Mouse (Mus musculus): Measurements from ENCODE around the gene Ptpro.
A peak's percentile ranks its signal among the peaks of the same experiment; 100 is the strongest.
"Not testable (repeated sequence)": the region's sequence is repeated elsewhere in the genome, so short reads cannot be mapped to it uniquely, and the experiment has no call there.

Gene Ptpro

GRCm38 (mm10) chr6:137456064-137456463 lies 203.9 kb downstream of the Ptpro start:
- DNase-seq (ENCODE audit: low spot score in 2 of 2), result no peak

GRCm38 (mm10) chr6:137457210-137457609 lies 205.1 kb downstream of the Ptpro start:
- no peak for DNase-seq (ENCODE audit: low spot score in 2 of 2)

- no peak for DNase-seq (ENCODE audit: low spot score in 2 of 2)
Measured at GRCm38 (mm10) chr6:137458136-137458535, 206.0 kb downstream of the Ptpro start.

GRCm38 (mm10) chr6:137463771-137464170 lies 211.7 kb downstream of the Ptpro start:
- no peak for DNase-seq (ENCODE audit: low spot score in 2 of 2)

- DNase-seq (ENCODE audit: low spot score in 2 of 2), result no peak
Measured at GRCm38 (mm10) chr6:137465253-137465652, 213.1 kb downstream of the Ptpro start.

GRCm38 (mm10) chr6:137466256-137466655 lies 214.1 kb downstream of the Ptpro start:
- DNase-seq (ENCODE audit: low spot score in 2 of 2), result no peak

- DNase-seq (ENCODE audit: low spot score in 2 of 2), result no peak
Measured at GRCm38 (mm10) chr6:137467696-137468095, 215.6 kb downstream of the Ptpro start.

GRCm38 (mm10) chr6:137469541-137469940 lies 217.4 kb downstream of the Ptpro start:
- no peak for DNase-seq (ENCODE audit: low spot score in 2 of 2)

- DNase-seq (ENCODE audit: low spot score in 2 of 2), result peak; percentile 74 to 81
Measured at GRCm38 (mm10) chr6:137470901-137471598, 218.9 kb downstream of the Ptpro start.

GRCm38 (mm10) chr6:137472129-137472528 lies 220.0 kb downstream of the Ptpro start:
- no peak for DNase-seq (ENCODE audit: low spot score in 2 of 2)

GRCm38 (mm10) chr6:137473433-137473832 lies 221.3 kb downstream of the Ptpro start:
- no peak for DNase-seq (ENCODE audit: low spot score in 2 of 2)

GRCm38 (mm10) chr6:137475695-137476094 lies 223.6 kb downstream of the Ptpro start:
- not testable (repeated sequence) for DNase-seq (ENCODE audit: low spot score in 2 of 2)

- no peak for DNase-seq (ENCODE audit: low spot score in 2 of 2)
Measured at GRCm38 (mm10) chr6:137482891-137483290, 230.8 kb downstream of the Ptpro start.

- DNase-seq (ENCODE audit: low spot score in 2 of 2), result no peak
Measured at GRCm38 (mm10) chr6:137487443-137487842, 235.3 kb downstream of the Ptpro start.

- no peak for DNase-seq (ENCODE audit: low spot score in 2 of 2)
Measured at GRCm38 (mm10) chr6:137490115-137490514, 238.0 kb downstream of the Ptpro start.

- no peak for DNase-seq (ENCODE audit: low spot score in 2 of 2)
Measured at GRCm38 (mm10) chr6:137491659-137492058, 239.5 kb downstream of the Ptpro start.

- no peak for DNase-seq (ENCODE audit: low spot score in 2 of 2)
Measured at GRCm38 (mm10) chr6:137492582-137492981, 240.5 kb downstream of the Ptpro start.

- no peak for DNase-seq (ENCODE audit: low spot score in 2 of 2)
Measured at GRCm38 (mm10) chr6:137493211-137494135, 241.4 kb downstream of the Ptpro start.

GRCm38 (mm10) chr6:137494136-137494475 lies 242.0 kb downstream of the Ptpro start:
- DNase-seq (ENCODE audit: low spot score in 2 of 2), result no peak

- no peak for DNase-seq (ENCODE audit: low spot score in 2 of 2)
Measured at GRCm38 (mm10) chr6:137494801-137495200, 242.7 kb downstream of the Ptpro start.

- DNase-seq (ENCODE audit: low spot score in 2 of 2), result no peak
Measured at GRCm38 (mm10) chr6:137495233-137495632, 243.1 kb downstream of the Ptpro start.

GRCm38 (mm10) chr6:137496562-137496961 lies 244.4 kb downstream of the Ptpro start:
- no peak for DNase-seq (ENCODE audit: low spot score in 2 of 2)

All from frontal cortex, postnatal 14 days (tissue).